Mouse (Mus musculus) ES-E14 (cell line): ENCODE results near the gene Setdb2. TPM values are rescaled to one million over a fixed set of nuclear protein-coding genes. Genes with fewer than 3 reads are reported as not detected.

ENCODE experiments used
- DNase-seq: peaks from one replicate; pipeline ENCODE4 v3.0.0-alpha.2; 2013; ENCODE audit warnings: low read depth, low spot score
- H3K27ac ChIP-seq: 2 replicates; pipeline ENCODE4 v1.5.1; 2012; ENCODE audit warnings: low read depth, mild to moderate bottlenecking, low read length, moderate library complexity, mixed read lengths; ENCODE audit not compliant: poor library complexity, insufficient read depth, severe bottlenecking
- H3K36me3 ChIP-seq: 2 replicates; pipeline ENCODE4 v1.6.1; 2012; ENCODE audit warnings: mild to moderate bottlenecking, low read length, moderate library complexity, mixed read lengths; ENCODE audit not compliant: control insufficient read depth, poor library complexity, insufficient read depth, severe bottlenecking
- H3K4me1 ChIP-seq, 2 experiments: fragments of 150-350 bp in 1 of 2; sonication (generic) in 1 of 2; 2 replicates each; pipeline ENCODE4 v1.6.1; 2012; ENCODE audit warnings: low read length in 2 of 2, mild to moderate bottlenecking in 1 of 2, mixed read lengths in 1 of 2; ENCODE audit not compliant: control insufficient read depth in 2 of 2, insufficient read depth in 2 of 2, poor library complexity in 1 of 2
- H3K4me3 ChIP-seq, 2 experiments: fragments of 150-350 bp in 1 of 2; sonication (generic) in 1 of 2; 2 replicates each; pipeline ENCODE4 v1.5.1; 2012; ENCODE audit warnings: low read length in 2 of 2, low read depth in 1 of 2, mild to moderate bottlenecking in 1 of 2, mixed read lengths in 1 of 2; ENCODE audit not compliant: insufficient read depth in 1 of 2, poor library complexity in 1 of 2, severe bottlenecking in 1 of 2
- H3K9ac ChIP-seq: 2 replicates; pipeline ENCODE4 v1.6.1; 2012; ENCODE audit warnings: low read depth, mild to moderate bottlenecking, low read length, mixed read lengths; ENCODE audit not compliant: poor library complexity, insufficient read depth, severe bottlenecking
- H3K9me3 ChIP-seq: fragments of 150-350 bp; sonication (generic); 2 replicates; pipeline ENCODE4 v1.6.1; 2012; ENCODE audit warnings: low read depth, mild to moderate bottlenecking, low read length; ENCODE audit not compliant: control insufficient read depth, insufficient read depth
- CHD2 ChIP-seq: IDR thresholded peaks from 2 replicates; pipeline ENCODE4 v1.6.1; 2014; ENCODE audit warnings: mild to moderate bottlenecking, low read depth, low read length, inconsistent platforms
- HCFC1 ChIP-seq: IDR thresholded peaks from 2 replicates; pipeline ENCODE4 v1.6.1; 2012; ENCODE audit warnings: low read length, inconsistent platforms, borderline replicate concordance; ENCODE audit not compliant: insufficient read depth
- MAFK ChIP-seq: IDR thresholded peaks from 2 replicates; pipeline ENCODE4 v1.6.1; 2014; ENCODE audit warnings: mild to moderate bottlenecking, low read depth, low read length, inconsistent platforms; ENCODE audit not compliant: insufficient read depth
- ZC3H11A ChIP-seq: IDR thresholded peaks from 2 replicates; pipeline ENCODE4 v1.6.1; 2012; ENCODE audit warnings: low read depth, mild to moderate bottlenecking, inconsistent platforms, low read length, borderline replicate concordance
- ZNF384 ChIP-seq: IDR thresholded peaks from 2 replicates; pipeline ENCODE4 v1.6.1; 2012; ENCODE audit warnings: low read depth, low read length, inconsistent platforms
- in situ Hi-C, 2 experiments: fragments of 600-800 bp; cut with MboI; formaldehyde crosslinking; loops; one replicate each; pipeline ENCODE4 v1.15.1; 2025; ENCODE audit warnings: low sequenced_read_pairs in 2 of 2, inconsistent platforms in 1 of 2; ENCODE audit not compliant: unreplicated experiment in 2 of 2
- total RNA-seq: library from RNA; depleted of rRNA; stranded (reverse); fragments of 300-350 nt; gene quantifications from 2 replicates; pipeline ENCODE4 v1.2.3, GENCODE M21; 2012

The Setdb2 gene
- total RNA-seq, 1 experiment: 7.9 TPM

- in situ Hi-C loops: no loop called here
Measured at GRCm38 (mm10) chr14:59467798-59468197, 27.1 kb upstream of the Setdb2 start.

DNA sequence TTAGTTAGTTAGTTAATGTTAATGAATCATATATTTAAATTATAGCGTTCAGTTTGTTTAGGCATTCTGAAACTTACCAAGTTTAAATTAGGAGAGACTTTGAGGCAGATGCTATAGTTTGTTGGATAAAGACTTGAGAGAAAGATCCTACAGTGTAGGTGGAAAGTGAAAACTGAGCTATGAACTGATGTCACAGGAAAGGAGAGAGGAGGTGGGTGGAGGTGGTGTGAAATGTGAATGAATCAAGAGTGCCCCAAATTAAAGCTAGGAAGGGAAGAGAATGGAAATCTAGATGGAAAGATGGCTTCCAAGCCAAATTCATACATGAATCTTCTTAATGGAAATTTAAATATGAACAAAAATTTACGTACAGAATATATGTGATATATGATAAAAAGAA, 25.8 kb upstream of the Setdb2 start:
- H3K4me1 ChIP-seq: no peaks in the 10 kb centered on the region; a peak in 1 of 4 replicates
- no peaks in the 10 kb centered on the region for H3K9me3 ChIP-seq
- no peak overlapping the region for H3K4me3 ChIP-seq
- TF ChIP-seq ZNF384 (no peak), HCFC1 (no peak), MAFK (no peak), ZC3H11A (no peak), CHD2 (no peak)
- in situ Hi-C loops: no loop called here
- H3K36me3 ChIP-seq: no peaks in the 10 kb centered on the region
- no peak overlapping the region for H3K27ac ChIP-seq
- no peak for DNase-seq
- no peak overlapping the region for H3K9ac ChIP-seq

More at GRCm38 (mm10) chr14:59467798-59468197, 27.1 kb upstream of the Setdb2 start:
- Histone ChIP-seq H3K36me3 (no peaks in the 10 kb centered on the region), H3K4me3 (no peak overlapping the region), H3K9me3 (no peaks in the 10 kb centered on the region), H3K4me1 (no peaks in the 10 kb centered on the region; a peak in 1 of 4 replicates), H3K27ac (no peak overlapping the region), H3K9ac (no peak overlapping the region)
- TF ChIP-seq HCFC1: no peak
- TF ChIP-seq CHD2: no peak
- no peak for TF ChIP-seq ZC3H11A
- no peak for TF ChIP-seq ZNF384
- DNase-seq: no peak

GRCm38 (mm10) chr14:59447981-59448380, 7.3 kb upstream of the Setdb2 start:
- H3K9me3 ChIP-seq: no peaks in the 10 kb centered on the region
- no peak for TF ChIP-seq HCFC1
- TF ChIP-seq CHD2: no peak
- no peak for TF ChIP-seq MAFK
- TF ChIP-seq ZNF384: no peak
- TF ChIP-seq ZC3H11A: no peak
- H3K36me3 ChIP-seq: no peaks in the 10 kb centered on the region
- no peak overlapping the region for H3K9ac ChIP-seq
- no peak overlapping the region for H3K4me3 ChIP-seq
- in situ Hi-C loops: no loop called here
- no peak for DNase-seq
- H3K27ac ChIP-seq: no peak overlapping the region
- H3K4me1 ChIP-seq: no peaks in the 10 kb centered on the region

- Histone ChIP-seq H3K9me3 (no peaks in the 10 kb centered on the region), H3K9ac (no peak overlapping the region), H3K4me3 (no peak overlapping the region), H3K4me1 (no peaks in the 10 kb centered on the region), H3K27ac (no peak overlapping the region), H3K36me3 (no peaks in the 10 kb centered on the region)
- no peak for DNase-seq
- TF ChIP-seq MAFK (no peak), ZC3H11A (no peak), ZNF384 (no peak), CHD2 (no peak), HCFC1 (no peak)
- in situ Hi-C loops: no loop called here
Measured at GRCm38 (mm10) chr14:59445421-59445820, 4.7 kb upstream of the Setdb2 start.

- no peaks in the 10 kb centered on the region for H3K9me3 ChIP-seq
- peak overlapping the region; percentile 96 for H3K9ac ChIP-seq
- in situ Hi-C loops: no loop called here
- no peak for DNase-seq
- peak overlapping the region; percentile 33; the same call in 1 of the 2 replicates for H3K27ac ChIP-seq
- no peaks in the 10 kb centered on the region for H3K36me3 ChIP-seq
- H3K4me3 ChIP-seq: peak overlapping the region; percentile 75 to 95
- TF ChIP-seq CHD2 (no peak; the same call in 1 of the 2 replicates), ZNF384 (peak; percentile 55; the same call in 1 of the 2 replicates), HCFC1 (no peak), MAFK (no peak), ZC3H11A (no peak)
- peaks cover 2 to 4% of the 10 kb centered on the region in 2 experiments; a peak in 2 of 4 replicates for H3K4me1 ChIP-seq
Measured at GRCm38 (mm10) chr14:59441472-59441805, 755 bp upstream of the Setdb2 start.
